ENCODE assay signal across 8 mouse cellular contexts in genomic region chr12:113155887-113156539, GRCm38 (mm10). TPM values are rescaled to one million over a fixed set of nuclear protein-coding genes. Genes with fewer than 3 reads are reported as not detected.
DNase-seq lines count a peak whose midpoint lies in the region; ATAC-seq and TF ChIP-seq lines count a peak whose summit lies in the region.

TSS of gene Tedc1 (plus strand) at chr12:113156421.

- ATAC-seq in forebrain, embryonic 14.5 days: peak; percentile 97
- ATAC-seq in neutrophil, adult 5-6 weeks (ENCODE audit: extremely low read depth, insufficient number of reproducible peaks, low FRiP score, poor library complexity, severe bottlenecking): peak; percentile 86

- H3K4me2 ChIP-seq in forebrain, embryonic 14.5 days (ENCODE audit: low read length): peak within 1 kb of the TSS; percentile 82

- H3K27me3 ChIP-seq in forebrain, embryonic 14.5 days (replicated peaks; ENCODE audit: control insufficient read depth, insufficient read depth, low read length): no peaks in the 10 kb centered on the region; the same call in 1 of the 2 replicates

- no peaks in the 10 kb centered on the region for H3K36me3 ChIP-seq in forebrain, embryonic 14.5 days (ENCODE audit: control insufficient read depth, insufficient read depth, low read length)

- under 1% methylated on average over 46 of the region's 46 CpGs for WGBS in forebrain, embryonic 14.5 days
- WGBS in lung, adult 2 months: under 1% methylated on average over 46 of the region's 46 CpGs

- TF ChIP-seq POLR2A in lung, adult 2 months (IDR thresholded peaks at IDR 0.05; ENCODE audit: borderline replicate concordance, extremely low read depth, low read depth, low read length): peak; percentile 11; the same call in 1 of the 2 replicates

- peak; percentile 74 for TF ChIP-seq CTCF in lung, adult 2 months (IDR thresholded peaks at IDR 0.05; ENCODE audit: insufficient read depth, low read length)

- peak within 1 kb of the TSS; percentile 63 for H3K9ac ChIP-seq in forebrain, embryonic 14.5 days (ENCODE audit: low read length)

- H3K9me3 ChIP-seq in forebrain, embryonic 14.5 days (replicated peaks; ENCODE audit: control insufficient read depth, low read length): no peaks in the 10 kb centered on the region

- H3K27ac ChIP-seq in forebrain, embryonic 14.5 days (ENCODE audit: low read depth, low read length): peak within 1 kb of the TSS; percentile 9; the same call in 1 of the 2 replicates

- DNase-seq in ES-CJ7 (ENCODE audit: low read depth, low spot score): peak; percentile 100
- peak; percentile 99 for DNase-seq in cerebellum, adult 11 months
- peak; percentile 100 for DNase-seq in forebrain, embryonic 14.5 days (ENCODE audit: low spot score)
- peak; percentile 99 for DNase-seq in heart, postnatal 25 days (ENCODE audit: low spot score)
- DNase-seq in layer of hippocampus, adult 18-20 months (ENCODE audit: low spot score in 2 of 2): peak; percentile 99 to 100
- peak; percentile 99 for DNase-seq in lung, adult 2 months
- peak; percentile 99 to 100 for DNase-seq in thymus, adult 18-20 months

- H3K4me3 ChIP-seq in forebrain, embryonic 14.5 days (ENCODE audit: low read depth, low read length): peak within 1 kb of the TSS; percentile 59
- peak within 1 kb of the TSS; percentile 53 for H3K4me3 ChIP-seq in lung, adult 2 months (replicated peaks; ENCODE audit: extremely low read depth, low read depth, low read length)

- peaks cover 18% of the 10 kb centered on the region for H3K4me1 ChIP-seq in forebrain, embryonic 14.5 days (ENCODE audit: control insufficient read depth, insufficient read depth, low read length)
- H3K4me1 ChIP-seq in lung, adult 2 months (ENCODE audit: control insufficient read depth, insufficient read depth, low read length): peaks cover 11% of the 10 kb centered on the region

- intact Hi-C loops in heart, postnatal 25 days (cut with DNase I): loop anchor here (1.0 to 5.0 kb wide), 3 partner anchors 15 to 199 kb away; partner anchors contain the start of gene Crip2

RNA-seq across cellular contexts. Expression of gene Tedc1, which starts in this region (rescaled TPM):
- 9.5 and 10.2 TPM in 2 replicates for polyA plus RNA-seq in forebrain, embryonic 14.5 days (2014; fragmentation: Nextera tagmentation; extraction: Ambion mirVana)
- total RNA-seq in heart, postnatal 25 days (2021): under 1 TPM; 0.61 to 0.83 TPM
- under 1 TPM; 0.91 to 0.97 TPM for total RNA-seq in layer of hippocampus, adult 18-20 months (2021)
- polyA plus RNA-seq in lung, adult 2 months (2012; rRNA removed): 2.9 and 4.2 TPM in 2 replicates
- 3.8 and 7.9 TPM in 2 replicates for total RNA-seq in neutrophil, adult 5-6 weeks (2017)

Comparison
In these comparisons a context has a peak if more than half of its experiments do, and no peak if none do; other contexts are left out.
1. Peak in every context shown above with its lines: DNase-seq, ATAC-seq, H3K4me3 ChIP-seq and H3K27ac ChIP-seq.
2. Peak in DNase-seq in heart, postnatal 25 days; RNA of the gene not detected or under 1 TPM.
3. Peak in DNase-seq in layer of hippocampus, adult 18-20 months; RNA of the gene not detected or under 1 TPM.